Mouse (Mus musculus) liver, embryonic 16.5 days (tissue): ENCODE data around the gene Lcp1. TPM values are rescaled to one million over a fixed set of nuclear protein-coding genes. Genes with fewer than 3 reads are reported as not detected.

Experiments used
- ATAC-seq: fragments of 200-750 bp; cut with Nextera tagmentation; 2 replicates; pipeline ENCODE4 v1.8.0; 2017; ENCODE audit warnings: low read depth, mild to moderate bottlenecking, moderate number of reproducible peaks, moderate library complexity
- H3K27ac ChIP-seq: fragments of 300-500 bp; sonication (generic); 2 replicates; pipeline ENCODE4 v1.5.1; 2014; ENCODE audit warnings: mild to moderate bottlenecking, low read length
- H3K27me3 ChIP-seq: fragments of 300-500 bp; sonication (generic); 2 replicates; pipeline ENCODE4 v1.6.1; 2014; ENCODE audit warnings: low read depth, low read length, mixed read lengths; ENCODE audit not compliant: control insufficient read depth, insufficient read depth
- H3K36me3 ChIP-seq: fragments of 300-500 bp; sonication (generic); 2 replicates; pipeline ENCODE4 v1.6.1; 2014; ENCODE audit warnings: mild to moderate bottlenecking; ENCODE audit not compliant: control insufficient read depth, insufficient read depth
- H3K4me1 ChIP-seq: fragments of 300-500 bp; sonication (generic); 2 replicates; pipeline ENCODE4 v1.6.1; 2014; ENCODE audit warnings: low read depth, low read length, mixed read lengths; ENCODE audit not compliant: control insufficient read depth
- H3K4me2 ChIP-seq: fragments of 300-500 bp; sonication (generic); 2 replicates; pipeline ENCODE4 v1.6.1; 2014; ENCODE audit warnings: low read depth, low read length, mixed read lengths
- H3K4me3 ChIP-seq: fragments of 300-500 bp; sonication (generic); 2 replicates; pipeline ENCODE4 v1.5.1; 2014; ENCODE audit warnings: low read depth, mild to moderate bottlenecking, low read length
- H3K9ac ChIP-seq: fragments of 300-500 bp; sonication (generic); 2 replicates; pipeline ENCODE4 v1.6.1; 2014; ENCODE audit warnings: low read depth, low read length
- H3K9me3 ChIP-seq: fragments of 300-500 bp; sonication (generic); replicated peaks from 2 replicates; pipeline ENCODE4 v1.6.1; 2016; ENCODE audit warnings: low read length; ENCODE audit not compliant: control insufficient read depth
- WGBS: fragments of 180-500 bp; shearing (Covaris S2); extraction: QIAGEN DNeasy Blood & Tissue Kit; methylation state at CpG from one replicate; pipeline ENCODE4 v1.1.7; 2014; ENCODE audit not compliant: insufficient replicate concordance; 5-methylcytosine and 5-hydroxymethylcytosine counted together
- polyA plus RNA-seq: library from polyadenylated mRNA; unstranded; fragments of >200 nt; fragmentation: Nextera tagmentation; extraction: Ambion mirVana; gene quantifications from 2 replicates; pipeline ENCODE4 v1.2.1, GENCODE M21; 2015

Gene Lcp1
- polyA plus RNA-seq, 1 experiment from 2014 or later: 43.0 TPM

DNA sequence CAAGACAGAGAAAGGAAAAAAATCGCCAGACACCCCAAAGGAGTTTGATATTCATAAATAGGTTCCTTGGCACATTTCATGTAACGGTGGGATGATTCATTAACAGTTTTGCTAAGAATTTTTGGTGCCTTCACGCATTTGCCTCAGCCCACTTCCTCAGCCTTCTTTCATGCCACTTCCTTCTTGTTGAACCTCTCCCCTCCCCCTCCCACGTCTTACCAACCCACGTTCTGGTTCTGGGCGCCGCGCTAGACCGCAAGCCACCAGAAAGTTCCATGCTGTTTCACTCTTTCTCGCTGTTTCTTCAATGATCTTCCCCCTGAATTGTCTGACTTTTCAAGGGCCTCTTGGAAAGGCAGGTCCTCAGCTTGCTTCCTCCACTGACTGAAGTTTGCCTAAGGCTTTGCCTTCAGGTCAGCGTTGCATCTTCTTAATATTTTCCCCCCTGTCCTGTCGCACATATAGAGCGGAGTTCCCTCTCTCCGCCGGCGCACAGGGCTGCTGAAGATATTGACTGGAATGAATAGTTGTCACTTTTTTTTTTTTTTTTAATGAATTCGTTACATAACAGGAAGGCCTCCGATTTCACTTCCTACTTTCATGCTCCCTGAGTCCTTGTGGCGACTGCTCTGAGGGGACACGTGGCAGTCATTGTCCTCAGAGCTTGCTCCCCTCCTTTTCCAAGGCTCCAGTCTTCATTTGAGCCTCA lies 48.5 kb downstream of the Lcp1 start:
- Histone ChIP-seq H3K4me1 (peaks cover 40% of the 10 kb centered on the region), H3K27ac (peak overlapping the region; percentile 93), H3K36me3 (no peaks in the 10 kb centered on the region), H3K9me3 (no peaks in the 10 kb centered on the region), H3K27me3 (no peaks in the 10 kb centered on the region), H3K4me3 (peak overlapping the region; percentile 66), H3K9ac (peak overlapping the region; percentile 70), H3K4me2 (peak overlapping the region; percentile 94)
- peak; percentile 47 for ATAC-seq
- 14% methylated on average over 20 of the region's 20 CpGs for WGBS

DNA sequence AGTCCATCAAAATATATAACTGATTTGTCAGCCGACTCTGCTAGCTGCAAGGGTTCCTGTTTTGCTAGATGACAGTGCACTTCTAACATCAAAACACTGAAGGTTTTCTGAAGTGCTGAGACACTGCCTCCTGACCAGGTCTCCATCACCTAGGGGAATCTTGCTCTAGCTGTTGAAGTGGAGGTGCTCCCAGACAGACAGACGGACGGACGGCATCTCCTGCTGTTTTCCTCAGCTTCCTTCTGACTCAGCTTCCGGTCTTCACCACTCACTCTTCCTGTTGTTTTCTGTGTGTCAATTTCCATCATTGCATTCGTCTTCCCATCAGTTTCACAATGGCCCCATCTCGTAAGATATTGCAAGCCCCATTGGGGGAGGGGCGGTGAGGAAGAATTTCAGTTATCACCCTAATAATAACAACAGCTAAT lies 49.7 kb downstream of the Lcp1 start:
- Histone ChIP-seq H3K4me3 (0 out of 2 replicates have a peak overlapping the region, but pooled peaks have one; percentile 18), H3K9ac (0 out of 2 replicates have a peak overlapping the region, but pooled peaks have one; percentile 18), H3K4me2 (peak overlapping the region; percentile 94), H3K36me3 (no peaks in the 10 kb centered on the region), H3K27ac (peak overlapping the region; percentile 78), H3K27me3 (no peaks in the 10 kb centered on the region), H3K4me1 (peaks cover 40% of the 10 kb centered on the region), H3K9me3 (no peaks in the 10 kb centered on the region)
- ATAC-seq: no peak
- 35% methylated on average over 8 of the region's 8 CpGs for WGBS

DNA sequence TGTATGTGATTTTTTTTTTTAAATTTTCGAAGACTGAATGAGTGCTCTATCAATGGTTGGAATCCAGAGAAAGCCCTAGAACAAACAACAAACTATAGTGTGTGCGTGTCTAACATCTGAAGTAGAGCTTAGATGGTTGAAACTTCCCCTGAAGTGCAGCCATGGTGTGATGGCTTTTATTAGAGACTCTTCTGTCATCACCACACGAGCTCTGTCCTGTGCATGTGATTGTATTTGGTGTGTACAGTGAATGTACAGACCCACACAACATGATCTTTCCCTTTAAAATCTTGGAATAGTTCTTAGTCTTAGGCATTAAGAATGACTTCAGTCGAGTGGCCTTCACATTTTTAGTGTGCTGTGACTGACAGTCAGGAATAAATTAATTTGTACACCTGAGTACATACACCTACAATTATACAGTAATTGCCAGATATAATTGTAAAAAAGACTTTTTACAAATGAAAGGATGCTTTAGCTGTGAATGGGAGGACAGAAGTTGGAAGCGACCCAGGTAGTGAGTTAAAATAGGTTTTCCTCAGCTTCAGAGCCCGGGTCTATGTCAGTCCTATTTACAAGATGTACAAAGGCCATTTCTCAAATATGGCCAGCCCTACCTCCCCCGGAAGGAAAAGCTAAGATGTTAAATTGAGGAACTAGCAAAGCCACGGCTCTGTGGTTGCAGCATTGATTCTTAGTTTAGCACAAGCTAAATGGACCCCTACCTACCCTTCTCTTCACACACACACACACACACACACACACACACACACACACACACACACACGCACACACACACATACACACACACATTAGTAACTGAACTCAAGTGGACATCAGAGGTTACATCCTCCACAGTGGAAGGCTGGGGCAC lies 50.4 kb downstream of the Lcp1 start:
- Histone ChIP-seq H3K27ac (peak overlapping the region; percentile 78), H3K9me3 (no peaks in the 10 kb centered on the region), H3K9ac (no peak overlapping the region), H3K27me3 (no peaks in the 10 kb centered on the region), H3K4me2 (peak overlapping the region; percentile 94), H3K36me3 (no peaks in the 10 kb centered on the region), H3K4me3 (no peak overlapping the region), H3K4me1 (peaks cover 45% of the 10 kb centered on the region)
- 37% methylated on average over 9 of the region's 9 CpGs for WGBS
- no peak for ATAC-seq

DNA sequence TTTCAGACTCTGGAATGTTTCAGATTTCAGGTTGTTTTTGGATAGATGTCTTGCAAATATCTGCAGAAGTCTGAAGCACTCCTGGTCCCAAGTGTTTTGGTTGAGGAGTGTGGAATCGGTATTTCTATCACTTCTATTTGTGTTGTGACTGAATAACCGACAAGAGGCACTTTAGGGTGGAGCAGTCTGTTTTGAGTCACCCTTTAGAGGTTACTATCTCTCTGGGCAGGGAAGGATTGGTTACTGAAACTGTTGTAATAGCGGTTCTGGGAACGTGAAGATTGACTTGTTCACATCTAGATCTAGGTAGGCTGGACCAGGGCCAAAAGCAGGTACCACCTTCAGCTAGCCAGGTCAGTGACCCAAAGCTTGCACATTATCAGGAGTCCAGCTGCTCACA lies 51.5 kb downstream of the Lcp1 start:
- H3K4me2 ChIP-seq: peak overlapping the region; percentile 17
- peak overlapping the region; percentile 62 for H3K27ac ChIP-seq
- 0 out of 2 replicates have a peak overlapping the region, but pooled peaks have one; percentile 33 for H3K9ac ChIP-seq
- no peaks in the 10 kb centered on the region for H3K27me3 ChIP-seq
- no peak overlapping the region for H3K4me3 ChIP-seq
- WGBS: 20% methylated on average over 4 of the region's 4 CpGs
- H3K36me3 ChIP-seq: no peaks in the 10 kb centered on the region
- no peak for ATAC-seq
- H3K4me1 ChIP-seq: peaks cover 50% of the 10 kb centered on the region
- no peaks in the 10 kb centered on the region for H3K9me3 ChIP-seq

DNA sequence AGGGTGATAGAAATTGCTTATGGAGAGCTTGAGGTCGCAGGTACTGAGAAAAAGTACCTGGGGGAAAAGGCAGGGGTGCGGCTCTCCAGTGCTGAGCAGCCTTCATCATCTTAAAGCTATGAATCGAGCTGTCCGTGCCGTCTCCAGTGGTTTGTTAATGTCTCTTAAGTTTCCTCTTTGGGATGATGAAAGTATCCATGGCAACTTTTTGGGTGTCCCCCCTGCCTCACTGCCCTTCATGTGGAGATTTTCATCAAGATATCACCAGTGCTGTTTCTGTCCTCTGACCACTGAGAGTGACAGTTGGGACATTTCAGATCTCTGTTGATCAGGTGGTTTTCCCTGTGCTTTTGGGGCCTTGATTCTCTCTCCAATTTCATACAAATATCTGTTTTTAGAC lies 51.9 kb downstream of the Lcp1 start:
- H3K27ac ChIP-seq: peak overlapping the region; percentile 62
- H3K9me3 ChIP-seq: no peaks in the 10 kb centered on the region
- no peak overlapping the region for H3K4me3 ChIP-seq
- WGBS: 58% methylated on average over 5 of the region's 5 CpGs
- peak overlapping the region; percentile 17 for H3K4me2 ChIP-seq
- no peaks in the 10 kb centered on the region for H3K36me3 ChIP-seq
- no peaks in the 10 kb centered on the region for H3K27me3 ChIP-seq
- peaks cover 50% of the 10 kb centered on the region for H3K4me1 ChIP-seq
- ATAC-seq: no peak
- 0 out of 2 replicates have a peak overlapping the region, but pooled peaks have one; percentile 33 for H3K9ac ChIP-seq

DNA sequence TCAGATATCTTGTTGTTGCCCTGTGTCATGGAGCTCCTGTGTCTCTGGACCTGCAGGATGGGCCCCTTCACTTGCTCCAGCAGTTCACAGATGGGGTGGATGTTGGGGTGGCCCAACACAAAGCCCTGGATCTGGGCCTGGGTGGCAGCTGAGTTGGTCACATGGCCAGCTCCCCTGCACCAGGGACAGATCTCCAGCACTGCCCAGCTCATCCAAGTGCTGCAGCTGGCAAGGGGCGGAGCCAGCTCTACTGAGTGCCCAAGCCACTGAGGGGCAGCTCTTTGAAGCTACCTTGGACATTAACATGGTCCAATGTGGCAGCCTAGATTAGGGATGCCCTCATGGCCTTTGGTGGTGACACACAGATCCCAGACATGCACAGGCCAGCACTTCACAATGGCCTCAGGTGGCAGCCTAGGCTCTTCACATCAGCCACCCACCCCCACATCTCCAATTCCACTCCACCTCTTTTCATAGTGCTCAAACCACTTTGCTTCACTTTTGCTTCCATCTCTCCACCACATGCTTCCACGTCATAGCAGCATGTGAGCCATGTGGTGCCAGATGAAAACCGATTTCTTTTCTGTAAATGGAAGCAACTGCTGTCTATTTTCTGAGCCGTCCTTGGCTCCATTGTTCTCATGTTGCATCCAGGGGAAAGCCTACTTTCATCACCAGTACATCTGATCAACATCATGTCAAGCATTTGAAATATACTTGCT lies 53.3 kb downstream of the Lcp1 start:
- no peak overlapping the region for H3K4me3 ChIP-seq
- 67% methylated on average over 4 of the region's 4 CpGs for WGBS
- peaks cover 41% of the 10 kb centered on the region for H3K4me1 ChIP-seq
- H3K9ac ChIP-seq: no peak overlapping the region
- no peak overlapping the region for H3K27ac ChIP-seq
- no peaks in the 10 kb centered on the region for H3K27me3 ChIP-seq
- H3K36me3 ChIP-seq: no peaks in the 10 kb centered on the region
- no peak overlapping the region for H3K4me2 ChIP-seq
- no peaks in the 10 kb centered on the region for H3K9me3 ChIP-seq
- no peak for ATAC-seq

DNA sequence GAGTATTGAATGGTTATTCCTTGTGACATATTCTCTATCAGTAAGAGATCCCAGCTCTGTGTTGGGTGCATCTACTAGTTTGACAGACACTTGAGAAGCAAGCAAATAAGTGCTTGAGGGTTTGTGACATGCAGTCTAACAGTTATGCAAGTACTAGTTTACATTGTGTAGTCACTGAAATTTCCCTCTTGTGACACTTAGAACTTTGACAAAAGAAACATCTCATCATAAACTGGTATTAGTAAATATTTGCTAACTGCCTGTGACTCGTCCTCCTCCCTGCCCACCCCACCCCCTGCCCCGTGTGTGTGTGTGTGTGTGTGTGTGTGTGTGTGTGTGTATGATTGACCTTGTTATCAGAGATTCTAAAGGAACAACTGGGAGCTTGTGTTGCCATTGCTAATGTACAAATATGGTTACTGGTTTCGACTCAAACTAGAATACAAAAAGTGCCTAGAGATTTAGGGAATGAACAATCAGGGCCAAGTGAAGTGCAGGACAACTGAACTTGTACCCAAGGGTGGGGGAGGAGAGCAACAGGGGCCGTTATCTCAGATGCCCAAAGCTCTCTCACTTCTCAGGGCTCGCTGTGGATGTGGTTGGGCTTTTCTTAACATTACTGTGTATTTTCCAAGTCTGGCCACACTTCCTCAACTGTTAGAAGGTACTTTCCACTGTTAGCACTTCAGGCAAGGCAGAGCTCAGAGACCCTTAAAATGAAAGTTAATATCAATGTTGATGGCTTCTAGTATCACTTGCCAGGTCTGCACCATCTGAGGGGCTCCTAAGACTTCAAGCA lies 55.1 kb downstream of the Lcp1 start:
- Histone ChIP-seq H3K4me3 (no peak overlapping the region), H3K36me3 (no peaks in the 10 kb centered on the region), H3K4me1 (peaks cover 28% of the 10 kb centered on the region), H3K9ac (no peak overlapping the region), H3K27ac (peak overlapping the region; percentile 52; the same call in 1 of the 2 replicates), H3K9me3 (no peaks in the 10 kb centered on the region), H3K27me3 (no peaks in the 10 kb centered on the region), H3K4me2 (peak overlapping the region; percentile 32; the same call in 1 of the 2 replicates)
- 5% methylated on average over 5 of the region's 5 CpGs for WGBS
- ATAC-seq: peak; percentile 55

DNA sequence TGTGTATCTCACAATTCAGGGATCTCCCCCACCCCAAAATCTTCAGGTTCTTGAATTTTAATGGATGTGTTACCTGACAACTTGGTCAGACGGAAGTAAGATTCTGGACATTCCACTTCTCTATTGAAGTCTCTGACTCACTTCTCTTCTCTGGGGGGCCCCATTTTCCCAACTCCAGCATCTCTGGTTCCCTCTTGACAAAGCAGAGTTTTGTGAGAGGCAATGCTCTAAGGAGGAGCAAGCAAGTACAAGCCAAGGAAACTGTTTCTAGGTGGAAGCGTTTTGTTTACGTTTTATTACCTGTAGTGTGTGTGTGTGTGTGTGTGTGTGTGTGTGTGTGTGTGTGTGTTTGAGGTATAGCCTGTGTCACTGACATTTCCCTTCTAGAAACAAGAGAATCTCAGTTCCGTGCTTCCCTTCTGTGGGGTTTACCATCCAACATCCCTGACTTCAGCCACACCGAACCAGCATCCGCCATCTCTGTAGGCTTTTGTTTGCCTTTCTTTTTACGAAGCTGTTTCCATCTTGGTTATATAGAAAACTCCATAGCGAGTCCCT lies 56.0 kb downstream of the Lcp1 start:
- Histone ChIP-seq H3K36me3 (no peaks in the 10 kb centered on the region), H3K27me3 (no peaks in the 10 kb centered on the region), H3K4me1 (peaks cover 28% of the 10 kb centered on the region), H3K27ac (no peak overlapping the region), H3K9ac (no peak overlapping the region), H3K9me3 (no peaks in the 10 kb centered on the region), H3K4me3 (no peak overlapping the region), H3K4me2 (no peak overlapping the region)
- WGBS: 74% methylated on average over 8 of the region's 8 CpGs
- no peak for ATAC-seq
